Mouse (Mus musculus): ENCODE data around the gene Ldhc.

GRCm38 (mm10) chr7:46827046-46827802, 33.8 kb upstream of the Ldhc start:
- TF ChIP-seq CTCF (IDR thresholded peaks at IDR 0.05; ENCODE audit: low read depth), result no peak
- TF ChIP-seq EP300 (optimal IDR thresholded peaks at IDR 0.05), result no peak

All from stomach, postnatal 0 days (tissue).